Mouse (Mus musculus): ENCODE results near the gene Ccdc171. TPM values are rescaled to one million over a fixed set of nuclear protein-coding genes. Genes with fewer than 3 reads are reported as not detected.

Gene Ccdc171
- polyA plus RNA-seq, 1 experiment from 2014 or later, result 1.4 TPM

GRCm38 (mm10) chr4:83794315-83794922 lies 269.1 kb downstream of the Ccdc171 start:
- Histone ChIP-seq H3K9me3 (ENCODE audit: control insufficient read depth, low read length) (no peaks in the 10 kb centered on the region), H3K4me2 (replicated peaks; ENCODE audit: low read depth) (no peak overlapping the region), H3K4me3 (ENCODE audit: low read depth, low read length) (no peak overlapping the region), H3K36me3 (ENCODE audit: control insufficient read depth, insufficient read depth, low read length) (no peaks in the 10 kb centered on the region), H3K27ac (replicated peaks) (no peak overlapping the region), H3K27me3 (ENCODE audit: control insufficient read depth, insufficient read depth, low read length) (no peaks in the 10 kb centered on the region), H3K4me1 (replicated peaks; ENCODE audit: control insufficient read depth, insufficient read depth) (no peaks in the 10 kb centered on the region), H3K9ac (ENCODE audit: low read length) (no peak overlapping the region)
- DNase-seq (ENCODE audit: low spot score), result peak; percentile 50
- WGBS, result 22% methylated on average over 9 of the region's 9 CpGs
- no peak for ATAC-seq (ENCODE audit: low FRiP score, low TSS enrichment)
- TF ChIP-seq CTCF (IDR thresholded peaks at IDR 0.05; ENCODE audit: low read depth) (peak; percentile 92), EP300 (optimal IDR thresholded peaks at IDR 0.05) (no peak)

GRCm38 (mm10) chr4:83794930-83795459 lies 269.6 kb downstream of the Ccdc171 start:
- no peaks in the 10 kb centered on the region for H3K27me3 ChIP-seq (ENCODE audit: control insufficient read depth, insufficient read depth, low read length)

GRCm38 (mm10) chr4:83797976-83798375 lies 272.6 kb downstream of the Ccdc171 start:
- Histone ChIP-seq H3K27ac (replicated peaks) (no peak overlapping the region), H3K4me3 (ENCODE audit: low read depth, low read length) (no peak overlapping the region), H3K36me3 (ENCODE audit: control insufficient read depth, insufficient read depth, low read length) (no peaks in the 10 kb centered on the region), H3K9me3 (ENCODE audit: control insufficient read depth, low read length) (no peaks in the 10 kb centered on the region), H3K4me2 (replicated peaks; ENCODE audit: low read depth) (no peak overlapping the region), H3K27me3 (ENCODE audit: control insufficient read depth, insufficient read depth, low read length) (no peaks in the 10 kb centered on the region), H3K4me1 (replicated peaks; ENCODE audit: control insufficient read depth, insufficient read depth) (no peaks in the 10 kb centered on the region), H3K9ac (ENCODE audit: low read length) (no peak overlapping the region)
- no peak for TF ChIP-seq EP300 (optimal IDR thresholded peaks at IDR 0.05)
- no peak for TF ChIP-seq CTCF (IDR thresholded peaks at IDR 0.05; ENCODE audit: low read depth)
- 85% methylated on average over 14 of the region's 14 CpGs for WGBS
- ATAC-seq (ENCODE audit: low FRiP score, low TSS enrichment) (no peak), DNase-seq (ENCODE audit: low spot score) (no peak)

More at GRCm38 (mm10) chr4:83794930-83795459, 269.6 kb downstream of the Ccdc171 start:
- no peaks in the 10 kb centered on the region for H3K4me1 ChIP-seq (replicated peaks; ENCODE audit: control insufficient read depth, insufficient read depth)
- TF ChIP-seq CTCF (IDR thresholded peaks at IDR 0.05; ENCODE audit: low read depth), result no peak
- TF ChIP-seq EP300 (optimal IDR thresholded peaks at IDR 0.05), result no peak
- H3K4me3 ChIP-seq (ENCODE audit: low read depth, low read length), result no peak overlapping the region
- no peak overlapping the region for H3K27ac ChIP-seq (replicated peaks)
- H3K9me3 ChIP-seq (ENCODE audit: control insufficient read depth, low read length), result no peaks in the 10 kb centered on the region
- no peak overlapping the region for H3K9ac ChIP-seq (ENCODE audit: low read length)
- DNase-seq (ENCODE audit: low spot score), result no peak
- no peaks in the 10 kb centered on the region for H3K36me3 ChIP-seq (ENCODE audit: control insufficient read depth, insufficient read depth, low read length)
- WGBS, result 72% methylated on average over 5 of the region's 5 CpGs
- no peak for ATAC-seq (ENCODE audit: low FRiP score, low TSS enrichment)
- H3K4me2 ChIP-seq (replicated peaks; ENCODE audit: low read depth), result no peak overlapping the region

GRCm38 (mm10) chr4:83798674-83799430 lies 273.5 kb downstream of the Ccdc171 start:
- Histone ChIP-seq H3K36me3 (ENCODE audit: control insufficient read depth, insufficient read depth, low read length) (no peaks in the 10 kb centered on the region), H3K27me3 (ENCODE audit: control insufficient read depth, insufficient read depth, low read length) (no peaks in the 10 kb centered on the region), H3K27ac (replicated peaks) (no peak overlapping the region), H3K4me1 (replicated peaks; ENCODE audit: control insufficient read depth, insufficient read depth) (no peaks in the 10 kb centered on the region), H3K4me3 (ENCODE audit: low read depth, low read length) (no peak overlapping the region), H3K9ac (ENCODE audit: low read length) (no peak overlapping the region), H3K4me2 (replicated peaks; ENCODE audit: low read depth) (no peak overlapping the region), H3K9me3 (ENCODE audit: control insufficient read depth, low read length) (no peaks in the 10 kb centered on the region)
- ATAC-seq (ENCODE audit: low FRiP score, low TSS enrichment), result no peak
- no peak for TF ChIP-seq EP300 (optimal IDR thresholded peaks at IDR 0.05)
- no peak for TF ChIP-seq CTCF (IDR thresholded peaks at IDR 0.05; ENCODE audit: low read depth)
- WGBS, result 69% methylated on average over 21 of the region's 21 CpGs
- DNase-seq (ENCODE audit: low spot score), result no peak

GRCm38 (mm10) chr4:83800402-83800801 lies 275.1 kb downstream of the Ccdc171 start:
- no peak overlapping the region for H3K4me3 ChIP-seq (ENCODE audit: low read depth, low read length)
- no peak for TF ChIP-seq EP300 (optimal IDR thresholded peaks at IDR 0.05)
- no peak for TF ChIP-seq CTCF (IDR thresholded peaks at IDR 0.05; ENCODE audit: low read depth)
- DNase-seq (ENCODE audit: low spot score) (no peak), ATAC-seq (ENCODE audit: low FRiP score, low TSS enrichment) (no peak)
- H3K36me3 ChIP-seq (ENCODE audit: control insufficient read depth, insufficient read depth, low read length), result no peaks in the 10 kb centered on the region
- H3K27me3 ChIP-seq (ENCODE audit: control insufficient read depth, insufficient read depth, low read length), result no peaks in the 10 kb centered on the region
- WGBS, result 53% methylated on average over 3 of the region's 3 CpGs
- no peak overlapping the region for H3K9ac ChIP-seq (ENCODE audit: low read length)
- no peak overlapping the region for H3K4me2 ChIP-seq (replicated peaks; ENCODE audit: low read depth)
- H3K9me3 ChIP-seq (ENCODE audit: control insufficient read depth, low read length), result no peaks in the 10 kb centered on the region
- H3K4me1 ChIP-seq (replicated peaks; ENCODE audit: control insufficient read depth, insufficient read depth), result no peaks in the 10 kb centered on the region
- H3K27ac ChIP-seq (replicated peaks), result no peak overlapping the region

- TF ChIP-seq CTCF (IDR thresholded peaks at IDR 0.05; ENCODE audit: low read depth) (no peak), EP300 (optimal IDR thresholded peaks at IDR 0.05) (no peak)
- H3K36me3 ChIP-seq (ENCODE audit: control insufficient read depth, insufficient read depth, low read length), result no peaks in the 10 kb centered on the region
- no peak overlapping the region for H3K27ac ChIP-seq (replicated peaks)
- no peak overlapping the region for H3K9ac ChIP-seq (ENCODE audit: low read length)
- WGBS, result 84% methylated on average over 4 of the region's 4 CpGs
- no peaks in the 10 kb centered on the region for H3K9me3 ChIP-seq (ENCODE audit: control insufficient read depth, low read length)
- no peaks in the 10 kb centered on the region for H3K27me3 ChIP-seq (ENCODE audit: control insufficient read depth, insufficient read depth, low read length)
- ATAC-seq (ENCODE audit: low FRiP score, low TSS enrichment), result no peak
- H3K4me3 ChIP-seq (ENCODE audit: low read depth, low read length), result no peak overlapping the region
- DNase-seq (ENCODE audit: low spot score), result no peak
- H3K4me2 ChIP-seq (replicated peaks; ENCODE audit: low read depth), result no peak overlapping the region
- H3K4me1 ChIP-seq (replicated peaks; ENCODE audit: control insufficient read depth, insufficient read depth), result no peaks in the 10 kb centered on the region
Observed at GRCm38 (mm10) chr4:83816925-83817324, 291.6 kb downstream of the Ccdc171 start.
